Mouse (Mus musculus): Measurements from ENCODE around the gene Nol9. TPM values are rescaled to one million over a fixed set of nuclear protein-coding genes. Genes with fewer than 3 reads are reported as not detected.

Gene Nol9
- polyA plus RNA-seq, 1 experiment from 2014 or later, result 25.8 TPM

- Histone ChIP-seq H3K9me3 (replicated peaks) (no peaks in the 10 kb centered on the region), H3K36me3 (peaks cover 3% of the 10 kb centered on the region; the same call in 1 of the 2 replicates), H3K4me1 (replicated peaks) (peaks cover 13% of the 10 kb centered on the region), H3K4me2 (no peak overlapping the region), H3K27me3 (replicated peaks) (0 out of 2 replicates have a peak, but pooled peaks cover 5% of the 10 kb centered on the region), H3K27ac (ENCODE audit: poor library complexity, severe bottlenecking) (no peak overlapping the region), H3K9ac (no peak overlapping the region), H3K4me3 (no peak overlapping the region)
- whole genome bisulfite sequencing, result 81% methylated on average over 6 of the region's 6 CpGs
- ATAC-seq (ENCODE audit: insufficient number of reproducible peaks, low FRiP score), result no peak
Measured at GRCm38 (mm10) chr4:152068166-152068724, 29.1 kb downstream of the Nol9 start.

- Histone ChIP-seq H3K27me3 (replicated peaks) (0 out of 2 replicates have a peak, but pooled peaks cover 5% of the 10 kb centered on the region), H3K9me3 (replicated peaks) (no peaks in the 10 kb centered on the region), H3K9ac (no peak overlapping the region), H3K4me2 (no peak overlapping the region), H3K4me3 (no peak overlapping the region), H3K27ac (ENCODE audit: poor library complexity, severe bottlenecking) (no peak overlapping the region), H3K4me1 (replicated peaks) (peaks cover 13% of the 10 kb centered on the region), H3K36me3 (peaks cover under 1% of the 10 kb centered on the region; the same call in 1 of the 2 replicates)
- ATAC-seq (ENCODE audit: insufficient number of reproducible peaks, low FRiP score), result no peak
- WGBS, result 77% methylated on average over 3 of the region's 3 CpGs
Measured at GRCm38 (mm10) chr4:152069245-152069644, 30.1 kb downstream of the Nol9 start.

- 70% methylated on average over 11 of the region's 11 CpGs for WGBS
- no peak overlapping the region for H3K27ac ChIP-seq (ENCODE audit: poor library complexity, severe bottlenecking)
- ATAC-seq (ENCODE audit: insufficient number of reproducible peaks, low FRiP score), result no peak
- no peak overlapping the region for H3K9ac ChIP-seq
- H3K36me3 ChIP-seq, result no peaks in the 10 kb centered on the region
- peaks cover 15% of the 10 kb centered on the region for H3K4me1 ChIP-seq (replicated peaks)
- 0 out of 2 replicates have a peak, but pooled peaks cover 5% of the 10 kb centered on the region for H3K27me3 ChIP-seq (replicated peaks)
- H3K4me3 ChIP-seq, result no peak overlapping the region
- no peak overlapping the region for H3K4me2 ChIP-seq
- H3K9me3 ChIP-seq (replicated peaks), result no peaks in the 10 kb centered on the region
Measured at GRCm38 (mm10) chr4:152070494-152071396, 31.6 kb downstream of the Nol9 start.

- Histone ChIP-seq H3K27me3 (replicated peaks) (0 out of 2 replicates have a peak, but pooled peaks cover 5% of the 10 kb centered on the region), H3K9me3 (replicated peaks) (no peaks in the 10 kb centered on the region), H3K4me3 (no peak within 1 kb of the TSS), H3K4me2 (no peak within 1 kb of the TSS), H3K27ac (ENCODE audit: poor library complexity, severe bottlenecking) (no peak within 1 kb of the TSS), H3K36me3 (no peaks in the 10 kb centered on the region), H3K4me1 (replicated peaks) (peaks cover 20% of the 10 kb centered on the region), H3K9ac (0 out of 2 replicates have a peak within 1 kb of the TSS, but pooled peaks have one; percentile 15)
- ATAC-seq (ENCODE audit: insufficient number of reproducible peaks, low FRiP score), result no peak
- 56% methylated on average over 10 of the region's 10 CpGs for WGBS
Measured at GRCm38 (mm10) chr4:152072121-152072601, 33.0 kb downstream of the Nol9 start, which contains the start of gene Plekhg5. Gene Plekhg5 (plus strand): TSS chr4:152072498.

GRCm38 (mm10) chr4:152072655-152073054 is 33.5 kb downstream of the Nol9 start:
- Histone ChIP-seq H3K27ac (ENCODE audit: poor library complexity, severe bottlenecking) (no peak overlapping the region), H3K4me2 (no peak overlapping the region), H3K9ac (0 out of 2 replicates have a peak overlapping the region, but pooled peaks have one; percentile 15), H3K27me3 (replicated peaks) (0 out of 2 replicates have a peak, but pooled peaks cover under 1% of the 10 kb centered on the region), H3K4me3 (no peak overlapping the region), H3K4me1 (replicated peaks) (peaks cover 20% of the 10 kb centered on the region), H3K9me3 (replicated peaks) (no peaks in the 10 kb centered on the region), H3K36me3 (no peaks in the 10 kb centered on the region)
- no peak for ATAC-seq (ENCODE audit: insufficient number of reproducible peaks, low FRiP score)
- WGBS, result 67% methylated on average over 10 of the region's 10 CpGs

GRCm38 (mm10) chr4:152073715-152074114 is 34.6 kb downstream of the Nol9 start:
- Histone ChIP-seq H3K27me3 (replicated peaks) (no peaks in the 10 kb centered on the region), H3K9me3 (replicated peaks) (no peaks in the 10 kb centered on the region), H3K9ac (no peak overlapping the region), H3K27ac (ENCODE audit: poor library complexity, severe bottlenecking) (no peak overlapping the region), H3K36me3 (no peaks in the 10 kb centered on the region), H3K4me2 (no peak overlapping the region), H3K4me1 (replicated peaks) (peaks cover 20% of the 10 kb centered on the region), H3K4me3 (no peak overlapping the region)
- no peak for ATAC-seq (ENCODE audit: insufficient number of reproducible peaks, low FRiP score)
- WGBS, result 84% methylated on average over 6 of the region's 6 CpGs

GRCm38 (mm10) chr4:152074548-152074947 is 35.4 kb downstream of the Nol9 start:
- ATAC-seq (ENCODE audit: insufficient number of reproducible peaks, low FRiP score), result no peak
- no peak overlapping the region for H3K4me3 ChIP-seq
- H3K27ac ChIP-seq (ENCODE audit: poor library complexity, severe bottlenecking), result no peak overlapping the region
- H3K4me2 ChIP-seq, result no peak overlapping the region
- peaks cover 20% of the 10 kb centered on the region for H3K4me1 ChIP-seq (replicated peaks)
- H3K9me3 ChIP-seq (replicated peaks), result no peaks in the 10 kb centered on the region
- no peaks in the 10 kb centered on the region for H3K36me3 ChIP-seq
- 78% methylated on average over 9 of the region's 9 CpGs for WGBS
- H3K9ac ChIP-seq, result no peak overlapping the region
- H3K27me3 ChIP-seq (replicated peaks), result no peaks in the 10 kb centered on the region

- Histone ChIP-seq H3K4me2 (no peak overlapping the region), H3K9me3 (replicated peaks) (no peaks in the 10 kb centered on the region), H3K27me3 (replicated peaks) (no peaks in the 10 kb centered on the region), H3K4me1 (replicated peaks) (peaks cover 14% of the 10 kb centered on the region), H3K9ac (no peak overlapping the region), H3K36me3 (no peaks in the 10 kb centered on the region), H3K4me3 (no peak overlapping the region), H3K27ac (ENCODE audit: poor library complexity, severe bottlenecking) (no peak overlapping the region)
- WGBS, result 85% methylated on average over 9 of the region's 9 CpGs
- no peak for ATAC-seq (ENCODE audit: insufficient number of reproducible peaks, low FRiP score)
Measured at GRCm38 (mm10) chr4:152077191-152077590, 38.1 kb downstream of the Nol9 start.

- H3K27ac ChIP-seq (ENCODE audit: poor library complexity, severe bottlenecking), result no peak overlapping the region
- no peaks in the 10 kb centered on the region for H3K27me3 ChIP-seq (replicated peaks)
- ATAC-seq (ENCODE audit: insufficient number of reproducible peaks, low FRiP score), result no peak
- no peaks in the 10 kb centered on the region for H3K36me3 ChIP-seq
- H3K4me1 ChIP-seq (replicated peaks), result peaks cover 7% of the 10 kb centered on the region
- no peak overlapping the region for H3K4me2 ChIP-seq
- no peak overlapping the region for H3K4me3 ChIP-seq
- WGBS, result 87% methylated on average over 10 of the region's 10 CpGs
- no peak overlapping the region for H3K9ac ChIP-seq
- H3K9me3 ChIP-seq (replicated peaks), result no peaks in the 10 kb centered on the region
Measured at GRCm38 (mm10) chr4:152078105-152078530, 39.0 kb downstream of the Nol9 start.

- no peak overlapping the region for H3K27ac ChIP-seq (ENCODE audit: poor library complexity, severe bottlenecking)
- H3K36me3 ChIP-seq, result no peaks in the 10 kb centered on the region
- no peak overlapping the region for H3K4me2 ChIP-seq
- 0 out of 2 replicates have a peak, but pooled peaks cover 5% of the 10 kb centered on the region for H3K27me3 ChIP-seq (replicated peaks)
- 87% methylated on average over 3 of the region's 3 CpGs for WGBS
- no peaks in the 10 kb centered on the region for H3K9me3 ChIP-seq (replicated peaks)
- peaks cover 7% of the 10 kb centered on the region for H3K4me1 ChIP-seq (replicated peaks)
- no peak for ATAC-seq (ENCODE audit: insufficient number of reproducible peaks, low FRiP score)
- no peak overlapping the region for H3K9ac ChIP-seq
- no peak overlapping the region for H3K4me3 ChIP-seq
Measured at GRCm38 (mm10) chr4:152079261-152079660, 40.1 kb downstream of the Nol9 start.

GRCm38 (mm10) chr4:152079931-152080330 is 40.8 kb downstream of the Nol9 start:
- Histone ChIP-seq H3K4me3 (no peak overlapping the region), H3K9me3 (replicated peaks) (no peaks in the 10 kb centered on the region), H3K27ac (ENCODE audit: poor library complexity, severe bottlenecking) (no peak overlapping the region), H3K9ac (no peak overlapping the region), H3K4me1 (replicated peaks) (peaks cover 7% of the 10 kb centered on the region), H3K36me3 (no peaks in the 10 kb centered on the region), H3K4me2 (no peak overlapping the region), H3K27me3 (replicated peaks) (peaks cover 9% of the 10 kb centered on the region; the same call in 1 of the 2 replicates)
- 60% methylated on average over 7 of the region's 7 CpGs for WGBS
- no peak for ATAC-seq (ENCODE audit: insufficient number of reproducible peaks, low FRiP score)

Data from heart, embryonic 12.5 days (tissue).